Mouse (Mus musculus): ENCODE results near the gene Guca1b. TPM values are rescaled to one million over a fixed set of nuclear protein-coding genes. Genes with fewer than 3 reads are reported as not detected.
A peak's percentile ranks its signal among the peaks of the same experiment; 100 is the strongest.

Guca1b gene
- total RNA-seq (2021): 0.79 and 1.0 TPM in 2 replicates
- long read RNA-seq, experiment 1, partial matches to known transcripts: 0 of 1 reads
- long read RNA-seq, experiment 1, other reads (novel, unspliced or antisense): 0 of 1 reads
- long read RNA-seq, experiment 2: 0 reads

DNA sequence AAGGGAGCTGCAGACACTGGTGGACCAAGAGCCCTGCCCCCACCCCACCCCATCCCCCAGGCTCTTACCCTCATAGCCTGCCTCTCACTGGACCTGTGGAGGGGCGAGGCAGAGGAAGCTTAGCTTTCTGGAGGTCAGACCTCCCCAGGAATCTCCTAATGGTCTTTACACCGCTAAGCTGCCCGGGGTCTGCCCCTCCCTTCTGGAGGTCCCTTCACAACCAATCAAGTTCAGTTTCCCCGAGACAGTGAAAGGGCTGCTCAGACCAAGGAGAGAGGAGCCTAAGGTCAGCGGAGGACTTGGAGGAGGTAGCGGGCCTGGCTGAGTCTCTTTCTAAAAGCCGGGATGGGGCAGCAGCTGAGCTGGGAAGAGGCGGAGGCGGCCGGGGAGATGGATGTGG, at the start of gene Guca1b:
Gene Guca1b (plus strand): TSS at position 249 of the 400 bp plus-strand sequence.
- DNase-seq: no peak

DNA sequence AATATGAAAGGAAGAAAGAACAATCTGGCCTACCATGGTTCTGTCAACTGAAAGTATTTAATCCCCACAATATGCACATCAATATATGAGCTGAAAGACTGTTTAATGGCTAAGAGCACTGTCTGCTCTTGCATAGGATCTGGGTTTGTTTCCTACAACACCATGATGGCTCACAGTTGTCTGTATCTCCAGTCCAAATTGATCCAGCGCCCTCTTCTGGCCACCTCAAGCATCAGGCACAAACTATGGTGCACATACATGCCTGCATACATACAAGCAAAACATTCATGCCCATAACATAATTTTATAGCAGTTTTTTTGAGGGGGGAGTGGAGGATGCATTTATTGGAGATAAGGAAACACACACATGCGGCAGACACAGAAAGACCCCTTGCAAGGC, 42.1 kb upstream of the Guca1b start:
- no peak for DNase-seq

DNA sequence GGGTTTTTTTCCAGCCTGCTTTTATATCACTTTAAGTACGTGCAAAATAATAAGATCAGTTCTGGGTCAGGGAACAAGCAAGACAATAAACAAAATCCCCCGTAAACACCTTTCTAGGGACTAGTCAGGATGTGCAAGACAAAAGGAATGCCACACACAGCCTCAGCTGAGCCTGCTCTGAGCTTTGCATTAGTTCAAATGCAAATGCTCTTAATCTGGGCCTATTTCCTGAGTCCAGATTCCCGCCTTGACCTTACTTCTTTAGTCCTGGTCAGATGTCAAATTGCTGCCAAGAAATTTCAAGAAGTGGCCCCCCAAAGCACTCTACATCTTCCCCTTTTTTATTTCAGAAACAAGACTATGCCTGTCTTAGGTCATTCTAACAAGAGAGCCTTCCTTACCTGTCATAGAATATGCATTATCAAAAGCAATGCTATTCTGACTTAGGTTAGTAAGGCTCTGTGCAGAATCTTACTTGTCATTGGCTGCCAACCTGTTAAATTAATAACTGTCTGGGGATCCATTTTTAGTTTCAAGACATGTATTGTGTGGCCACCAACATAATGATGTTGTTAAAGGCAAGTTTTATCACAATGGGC, 35.4 kb upstream of the Guca1b start:
- no peak for DNase-seq

DNA sequence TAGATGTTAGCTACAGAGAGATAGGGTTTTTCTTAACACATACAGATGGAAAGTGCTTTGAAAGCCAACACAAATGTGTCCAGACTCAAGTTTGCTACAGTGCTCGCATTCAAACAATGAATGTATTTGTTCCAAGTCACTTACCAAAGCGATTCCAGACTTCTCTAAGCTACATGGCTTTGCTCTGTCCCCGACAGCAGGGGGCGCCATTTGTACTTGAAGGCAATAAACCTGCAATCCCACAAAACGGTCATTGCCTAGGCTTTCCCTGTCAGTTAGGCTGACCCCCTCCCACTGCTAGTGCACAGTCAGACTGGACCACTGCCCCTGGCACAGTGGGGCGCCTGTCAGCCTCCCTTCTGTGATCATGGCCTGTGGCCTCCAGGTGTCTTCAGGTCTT, 25.2 kb upstream of the Guca1b start:
- peak; percentile 80 for DNase-seq

DNA sequence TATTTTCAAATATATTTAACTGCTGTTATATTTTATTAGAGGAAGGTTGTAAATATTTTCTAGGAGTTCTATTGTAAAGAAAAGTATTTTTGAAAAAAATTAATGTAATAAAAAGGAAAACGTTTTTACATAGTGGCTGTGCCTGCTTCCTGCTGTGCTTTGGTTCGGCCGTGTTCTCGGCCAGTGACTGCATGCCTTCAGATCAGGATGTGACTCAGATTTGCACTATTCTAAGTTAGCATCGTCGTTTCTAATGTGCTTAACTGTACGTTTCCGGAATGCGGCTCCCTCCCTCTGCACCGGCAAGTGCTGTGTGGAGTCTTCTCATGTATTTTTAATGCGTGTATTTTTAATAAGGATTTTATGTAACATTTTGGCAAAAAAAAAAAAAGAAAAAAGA, 23.9 kb upstream of the Guca1b start:
- no peak for DNase-seq

DNA sequence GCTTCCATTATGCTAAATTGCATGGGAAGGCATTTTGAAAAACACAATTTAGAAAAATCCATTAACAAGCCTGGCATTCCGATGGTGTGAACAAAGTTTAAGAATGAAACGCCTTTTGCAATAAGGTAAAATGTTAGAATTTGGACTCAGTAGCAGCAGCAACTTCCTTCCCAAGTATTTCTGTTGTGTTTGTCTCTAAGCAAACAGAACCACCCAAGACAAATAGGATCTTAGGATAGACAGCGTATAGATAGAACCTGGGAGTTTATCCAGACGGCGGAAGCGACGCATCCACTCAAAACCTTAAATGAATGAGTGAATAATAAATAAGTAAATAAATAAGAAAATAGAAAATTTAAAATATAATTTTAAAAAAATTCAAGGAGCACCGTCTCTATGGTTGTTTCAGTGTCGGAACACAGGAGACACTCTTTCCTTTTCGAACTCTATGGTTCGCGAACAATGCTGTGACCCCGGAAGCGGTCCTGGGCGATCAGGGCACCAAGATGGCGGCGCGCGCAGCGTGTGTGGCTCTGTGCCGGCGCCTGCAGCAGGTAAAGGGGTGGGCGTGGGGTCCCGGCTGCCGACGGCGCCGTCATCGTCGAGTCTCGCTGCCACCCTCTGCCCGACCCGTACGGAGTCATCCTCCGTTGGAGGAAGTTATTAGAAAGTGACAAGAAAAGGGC, 16.6 kb upstream of the Guca1b start, which contains the start of gene Mrps10:
Gene Mrps10 (plus strand): TSS at position 487 of the 686 bp plus-strand sequence.
- DNase-seq: peak; percentile 93

DNA sequence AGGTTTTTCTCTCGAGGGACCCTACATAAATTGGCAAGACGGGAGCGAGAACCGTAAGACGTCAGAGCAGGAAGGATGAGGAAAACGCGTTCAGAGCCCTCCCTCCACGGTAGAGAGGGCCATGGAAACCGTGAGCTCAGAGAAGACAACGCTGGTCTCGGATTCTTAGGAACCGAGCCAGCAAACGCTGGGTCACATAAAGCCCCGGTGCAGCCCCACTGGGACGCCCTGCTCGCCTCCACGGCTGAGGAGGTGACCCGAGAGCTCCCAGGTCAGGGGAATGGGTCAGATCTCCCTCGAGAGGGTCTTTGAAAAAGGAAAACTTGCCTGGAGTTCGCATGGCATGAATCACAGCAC, 16.1 kb upstream of the Guca1b start:
- DNase-seq: peak; percentile 47

DNA sequence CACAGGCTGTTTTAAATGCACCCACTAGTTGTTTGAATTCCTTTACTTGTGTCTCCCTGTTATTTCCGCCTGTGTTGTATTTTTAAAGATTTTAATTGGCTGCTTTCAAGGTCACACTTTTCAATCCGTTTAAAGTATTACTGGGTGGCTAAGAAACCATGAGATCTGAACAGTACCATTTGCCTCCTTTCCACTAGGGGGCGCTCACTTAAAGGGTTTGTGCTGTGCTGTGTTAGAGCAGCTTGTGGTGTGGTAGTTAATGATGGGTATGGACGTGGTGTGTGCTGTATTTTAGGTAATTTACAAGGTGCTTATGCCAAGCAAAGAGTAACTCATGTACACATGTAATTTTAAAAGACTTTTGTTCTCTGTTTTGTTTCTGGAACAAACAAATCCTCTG, 13.7 kb upstream of the Guca1b start:
- DNase-seq: peak; percentile 85

DNA sequence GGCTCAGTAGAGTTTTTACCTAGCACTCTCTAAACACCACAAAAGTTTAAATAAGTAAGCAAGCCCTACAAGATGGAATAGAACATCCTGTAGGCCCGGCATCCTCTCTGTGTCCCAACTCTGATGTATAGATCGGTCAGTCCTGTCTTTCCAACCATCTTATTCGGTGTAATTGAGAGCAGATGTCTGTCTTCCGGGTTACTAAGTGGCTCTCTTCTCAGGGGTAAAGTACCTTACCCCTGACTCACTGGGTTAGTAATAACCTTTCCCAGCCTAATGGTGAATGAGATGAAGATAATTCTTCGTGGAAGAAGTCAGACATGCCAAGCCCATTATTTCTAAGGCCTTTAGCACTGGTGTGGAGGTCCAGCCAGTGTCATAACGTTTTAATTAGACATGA, 11.2 kb upstream of the Guca1b start:
- DNase-seq: no peak

DNA sequence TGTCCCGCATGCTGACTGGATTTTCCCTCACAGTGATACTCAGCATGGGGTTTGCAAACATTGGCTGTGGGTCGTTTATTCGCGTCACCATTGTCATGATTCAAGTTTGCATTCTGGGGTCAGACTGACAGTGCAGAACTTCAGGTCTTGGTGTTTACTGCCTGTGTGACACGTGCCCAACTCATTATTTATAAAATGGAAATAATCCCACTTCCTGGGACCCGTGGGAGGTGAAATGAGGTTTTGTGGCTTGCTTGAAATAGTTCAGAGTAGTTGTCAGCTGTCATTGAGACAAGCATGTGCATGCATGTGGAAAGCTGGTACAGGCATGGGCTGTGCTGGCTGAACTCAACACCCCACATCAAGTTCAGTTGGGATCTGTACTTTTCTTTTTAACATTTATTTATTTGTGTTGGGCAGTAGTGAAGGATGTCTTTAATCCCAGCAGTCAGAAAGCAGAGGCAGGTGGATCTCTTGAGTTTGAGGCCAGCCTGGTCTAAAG, 8.4 kb upstream of the Guca1b start:
- DNase-seq: no peak

DNA sequence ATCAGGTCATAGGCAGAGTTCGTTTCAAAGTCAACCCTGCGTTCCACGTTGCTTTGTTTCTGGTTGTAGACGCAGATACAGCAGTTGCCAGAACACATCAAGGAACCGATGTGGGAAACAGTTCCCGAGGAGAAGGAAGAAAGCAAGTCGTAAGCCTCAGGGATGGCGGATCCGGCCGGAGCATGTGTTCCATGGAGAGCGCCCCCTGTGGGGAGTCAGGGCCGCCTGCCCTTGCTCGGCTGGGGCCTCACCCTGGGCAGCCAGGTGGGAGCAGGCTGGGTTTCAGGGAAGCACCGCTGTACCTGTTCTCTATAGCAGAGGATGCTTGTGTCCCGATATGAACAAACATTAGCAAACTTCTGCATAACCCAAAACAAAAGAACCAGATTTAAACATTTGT, 7.1 kb upstream of the Guca1b start:
- DNase-seq: no peak

DNA sequence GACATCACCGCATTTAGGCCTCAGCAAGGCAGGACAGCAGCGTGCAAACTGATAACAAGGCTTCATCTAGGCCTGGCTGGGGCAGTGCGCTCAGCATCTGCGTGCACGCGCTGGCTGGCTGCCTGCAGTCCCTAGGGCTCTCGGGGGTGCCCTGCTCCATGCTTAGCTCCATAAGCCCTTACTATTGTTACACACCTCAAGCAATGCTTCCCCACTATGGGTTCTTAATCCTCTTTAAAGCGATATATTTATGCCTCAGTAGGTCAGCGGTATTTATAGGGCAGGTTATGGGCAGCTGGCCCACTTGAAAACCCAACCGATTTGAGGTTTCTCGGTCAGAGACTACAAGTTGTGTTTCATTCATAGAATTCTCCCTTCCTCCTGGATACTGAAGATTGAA, 3.3 kb upstream of the Guca1b start:
- DNase-seq: no peak

DNA sequence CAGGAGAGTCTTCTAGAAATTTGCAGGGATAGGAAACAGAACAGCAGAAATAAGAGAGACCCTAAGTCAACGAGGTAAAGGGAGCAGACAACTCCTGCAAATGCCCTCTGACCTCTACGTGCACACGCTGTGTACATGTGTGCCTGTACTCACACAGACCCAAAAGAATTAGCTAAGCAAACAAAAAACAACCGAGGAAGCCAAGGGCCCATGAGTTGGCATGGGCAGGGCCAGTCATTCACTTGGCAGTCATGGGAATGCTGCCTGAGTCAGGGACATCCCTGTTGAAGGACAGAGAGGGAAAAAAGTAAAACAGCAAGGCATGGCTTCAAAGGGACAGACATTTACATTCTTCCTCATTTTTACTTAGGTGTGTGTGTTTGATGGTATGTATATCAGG, 1.9 kb upstream of the Guca1b start:
- peak; percentile 53 for DNase-seq

DNA sequence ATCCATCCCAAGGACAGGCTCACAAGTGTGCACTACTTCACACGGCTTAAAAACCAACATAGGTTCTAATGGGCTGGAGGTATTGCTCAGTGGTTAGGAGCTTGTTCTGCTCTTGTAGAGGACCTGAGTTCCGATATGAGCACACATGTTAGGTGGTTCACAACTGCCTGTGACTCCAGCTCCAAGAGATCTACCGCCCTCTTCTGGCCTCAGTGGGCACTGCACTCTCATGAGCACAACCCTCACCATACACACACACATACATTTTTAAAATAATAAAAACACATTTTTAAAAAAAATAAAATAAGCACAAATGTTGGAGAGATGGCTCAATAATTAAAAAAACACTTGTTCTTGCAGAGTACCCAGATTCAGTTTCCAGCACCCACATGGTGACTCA, 1.1 kb upstream of the Guca1b start:
- DNase-seq: no peak

DNA sequence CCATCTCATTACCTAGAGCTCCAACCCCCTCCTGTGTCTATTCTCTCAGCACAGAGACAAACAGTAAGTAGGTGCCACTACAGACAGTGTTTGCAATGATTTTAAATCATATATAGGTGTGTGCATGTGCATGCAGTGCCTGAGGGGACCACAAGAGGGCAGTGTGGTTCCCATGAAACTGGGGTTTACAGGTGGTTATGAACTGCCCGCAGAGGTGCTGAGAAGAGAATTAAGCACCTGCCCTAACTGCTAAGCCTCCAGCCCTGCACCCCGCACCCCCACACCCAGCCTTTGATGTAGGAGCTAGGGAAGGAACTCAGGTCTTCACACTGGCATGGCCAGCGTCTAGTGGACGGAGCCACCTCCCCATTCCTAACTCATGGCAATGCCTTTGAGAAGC, 1.5 kb downstream of the Guca1b start:
- peak; percentile 66 for DNase-seq

DNA sequence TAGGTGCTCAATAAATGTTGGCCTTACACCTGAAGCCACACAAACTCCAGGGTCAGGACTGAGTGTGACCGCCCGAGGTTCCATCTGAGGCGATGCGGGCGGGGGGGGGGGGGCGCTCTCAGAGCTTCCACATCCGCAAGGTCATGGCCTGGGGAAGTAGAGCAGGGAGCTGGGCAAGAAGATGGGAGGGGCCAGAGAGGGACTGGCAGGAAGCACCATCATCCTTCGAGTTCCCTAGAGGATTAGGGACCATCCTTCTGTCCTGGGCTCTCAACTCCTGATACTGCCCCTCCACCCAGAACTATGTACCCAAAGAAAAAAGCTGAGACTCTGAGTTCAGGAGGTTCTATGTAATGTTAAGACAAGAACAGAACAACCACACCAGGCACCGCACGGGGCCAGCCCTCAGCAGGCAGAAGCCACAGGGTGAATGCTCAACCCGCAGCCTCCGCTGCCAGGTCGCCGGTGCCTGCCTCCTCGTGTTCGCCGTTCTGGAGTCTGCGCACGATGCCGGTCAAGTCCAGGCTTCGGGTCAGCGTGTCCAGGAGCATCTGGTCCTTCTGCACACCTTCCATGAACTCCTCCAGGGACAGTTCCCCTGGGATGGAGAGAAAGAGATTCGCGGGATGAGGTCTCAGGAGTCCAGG, 9.2 kb downstream of the Guca1b start:
- DNase-seq: peak; percentile 46

DNA sequence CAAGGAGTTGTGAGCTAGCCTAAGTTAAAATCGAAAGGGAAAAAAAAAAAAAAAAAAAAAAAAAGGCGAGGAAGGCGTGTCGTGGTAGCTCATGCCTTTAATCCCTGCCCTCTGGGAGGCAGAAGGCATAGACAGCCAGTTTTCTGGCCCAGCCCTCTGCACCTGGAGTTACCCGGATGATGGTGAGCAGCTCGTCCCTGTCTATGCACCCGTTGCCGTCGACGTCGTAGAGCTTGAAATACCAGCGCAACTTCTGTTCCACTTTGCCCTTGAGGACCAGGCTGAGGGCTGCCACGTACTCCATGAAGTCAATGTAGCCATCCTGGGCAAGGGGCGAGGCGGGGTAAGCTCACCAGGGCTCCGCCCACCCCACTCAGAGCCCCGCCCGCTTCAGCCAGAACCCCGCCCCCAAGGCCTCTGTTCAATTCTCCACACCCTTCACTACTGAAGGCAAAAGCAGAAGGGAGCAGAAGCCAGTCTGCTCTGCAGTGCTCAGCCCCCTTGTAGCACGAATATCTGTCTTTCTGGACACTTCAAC, 10.3 kb downstream of the Guca1b start:
- DNase-seq: peak; percentile 81

DNA sequence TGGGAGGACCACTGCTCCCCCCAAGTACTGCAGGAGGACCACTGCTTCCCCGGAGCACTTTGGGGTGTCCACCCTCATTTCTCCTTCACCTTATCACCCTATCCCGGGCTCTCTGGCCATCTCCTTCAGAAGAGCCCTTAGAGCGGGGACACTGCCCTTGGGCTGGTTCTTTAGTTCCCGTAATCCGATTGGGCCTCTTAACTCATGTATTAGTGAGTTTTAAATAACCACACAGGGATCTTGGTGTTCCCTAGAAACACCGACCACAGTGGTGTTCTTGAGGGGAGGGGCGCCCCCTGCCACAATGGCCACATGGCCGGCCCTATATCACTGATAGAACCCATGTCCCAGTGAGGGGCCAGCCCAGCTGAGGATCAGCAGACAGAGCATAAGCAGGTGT, 13.9 kb downstream of the Guca1b start:
- no peak for DNase-seq

DNA sequence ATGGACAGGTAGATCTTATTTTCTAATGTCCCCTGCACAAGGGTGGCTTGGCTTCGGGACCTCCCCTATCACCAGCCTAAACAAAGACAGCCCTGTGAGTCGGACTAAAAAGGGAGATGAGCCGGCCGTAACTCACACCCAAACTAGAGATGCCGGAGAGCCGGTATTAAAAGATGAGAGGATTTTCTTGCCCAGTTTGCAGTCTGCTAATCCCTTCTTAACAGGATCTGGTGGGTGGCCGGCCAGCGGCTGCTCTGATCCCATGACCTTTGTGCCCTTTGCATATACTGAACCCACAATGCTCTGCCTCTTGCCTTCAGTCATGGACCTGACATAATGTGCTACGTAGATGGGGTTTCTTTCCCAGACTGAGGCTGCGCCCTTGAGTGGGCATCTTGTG, 15.3 kb downstream of the Guca1b start, which contains the start of gene Guca1a:
Gene Guca1a (minus strand): TSS at position 134 of the 400 bp plus-strand sequence.
- no peak for DNase-seq

DNA sequence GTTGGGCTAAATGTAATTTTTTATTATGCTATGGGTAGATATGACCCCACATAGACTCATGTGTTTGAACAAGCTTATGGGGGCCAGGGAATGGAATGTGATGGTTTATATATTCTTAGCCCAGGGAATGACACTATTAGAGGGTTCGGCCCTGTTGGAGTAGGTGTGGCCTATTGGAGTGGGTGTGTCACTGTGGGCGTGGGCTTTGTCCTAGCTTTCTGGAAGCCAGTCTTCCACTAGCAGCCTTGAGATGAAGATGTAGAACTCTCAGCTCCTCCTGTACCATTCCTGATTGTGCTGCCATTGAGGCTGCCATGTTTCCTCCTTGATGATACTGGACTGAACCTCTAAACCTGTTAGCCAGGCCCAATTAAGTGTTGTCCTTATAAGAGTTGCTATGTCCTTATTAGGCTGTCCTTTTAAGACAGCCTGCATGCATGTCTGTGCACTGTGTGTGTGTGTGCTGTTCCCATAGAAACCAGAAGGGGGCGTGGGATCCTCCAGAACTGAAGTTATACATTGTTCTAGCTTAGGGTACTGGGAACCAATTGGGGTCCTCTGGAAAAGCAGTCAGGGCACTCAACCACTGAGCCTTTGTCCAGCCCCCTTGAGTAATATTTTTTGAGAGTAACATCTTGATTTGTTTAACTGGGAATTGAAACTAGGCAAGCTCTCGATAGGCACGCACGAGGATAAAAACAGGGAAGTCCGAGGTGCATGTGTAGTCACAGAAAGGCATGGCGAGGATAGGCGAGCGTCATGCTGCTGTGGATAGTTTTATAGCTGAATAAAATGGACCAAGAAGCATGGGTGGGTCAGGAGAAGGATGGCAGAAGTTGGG, 22.7 kb downstream of the Guca1b start:
- no peak for DNase-seq

DNA sequence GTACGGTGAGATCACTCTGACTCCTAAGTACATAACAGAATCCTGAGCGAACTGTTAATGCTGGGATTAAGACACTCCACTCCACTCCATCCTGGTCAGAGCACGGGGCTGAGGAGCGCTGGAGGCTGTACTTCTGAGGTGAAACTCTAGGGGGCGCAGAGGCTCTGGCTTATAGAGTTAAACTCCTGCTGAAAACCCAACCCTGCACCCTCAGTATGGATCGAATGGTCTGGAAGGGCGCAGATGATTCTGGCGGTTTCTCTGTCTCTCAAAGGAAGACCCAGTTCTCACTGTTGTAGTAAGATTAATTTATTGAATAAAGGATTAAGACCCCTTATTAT, 23.3 kb downstream of the Guca1b start:
- DNase-seq: peak; percentile 75

Data from adrenal gland, postnatal 14 days (tissue).